Mouse (Mus musculus) stomach, embryonic 16.5 days (tissue): ENCODE data around the gene Krt16. TPM values are rescaled to one million over a fixed set of nuclear protein-coding genes. Genes with fewer than 3 reads are reported as not detected.

Source experiments
- ATAC-seq: fragments of 200-750 bp; cut with Nextera tagmentation; 2 replicates; pipeline ENCODE4 v1.8.0; 2017; ENCODE audit warnings: moderate number of reproducible peaks, moderate TSS enrichment; ENCODE audit not compliant: insufficient read depth, low FRiP score
- H3K27ac ChIP-seq: fragments of 300-500 bp; sonication (generic); 2 replicates; pipeline ENCODE4 v1.5.1; 2014; ENCODE audit warnings: low read length
- H3K27me3 ChIP-seq: fragments of 300-500 bp; sonication (generic); 2 replicates; pipeline ENCODE4 v1.6.1; 2014; ENCODE audit warnings: low read length, control low read depth, mixed read lengths; ENCODE audit not compliant: control insufficient read depth, insufficient read depth
- H3K36me3 ChIP-seq: fragments of 300-500 bp; sonication (generic); 2 replicates; pipeline ENCODE4 v1.6.1; 2014; ENCODE audit warnings: low read length; ENCODE audit not compliant: control insufficient read depth, insufficient read depth
- H3K4me1 ChIP-seq: fragments of 300-500 bp; sonication (generic); 2 replicates; pipeline ENCODE4 v1.6.1; 2014; ENCODE audit warnings: low read length, control low read depth, mixed read lengths; ENCODE audit not compliant: control insufficient read depth, insufficient read depth
- H3K4me2 ChIP-seq: fragments of 300-500 bp; sonication (generic); 2 replicates; pipeline ENCODE4 v1.6.1; 2014; ENCODE audit warnings: low read depth, low read length, mixed read lengths
- H3K4me3 ChIP-seq: fragments of 300-500 bp; sonication (generic); replicated peaks from 2 replicates; pipeline ENCODE4 v1.5.1; 2014; ENCODE audit warnings: mild to moderate bottlenecking, low read length
- H3K9ac ChIP-seq: fragments of 300-500 bp; sonication (generic); 2 replicates; pipeline ENCODE4 v1.6.1; 2014; ENCODE audit warnings: low read length
- H3K9me3 ChIP-seq: fragments of 300-500 bp; sonication (generic); replicated peaks from 2 replicates; pipeline ENCODE4 v1.6.1; 2016; ENCODE audit warnings: low read length, control low read depth; ENCODE audit not compliant: control insufficient read depth
- WGBS: fragments of 180-500 bp; shearing (Covaris S2); extraction: QIAGEN DNeasy Blood & Tissue Kit; methylation state at CpG from one replicate; pipeline ENCODE4 v1.1.7; 2014; 5-methylcytosine and 5-hydroxymethylcytosine counted together
- polyA plus RNA-seq: library from polyadenylated mRNA; unstranded; fragments of >200 nt; fragmentation: Nextera tagmentation; extraction: Ambion mirVana; gene quantifications from 2 replicates; pipeline ENCODE4 v1.2.1, GENCODE M21; 2015

Gene Krt16
- polyA plus RNA-seq, 1 experiment from 2014 or later: 1.6 TPM

DNA sequence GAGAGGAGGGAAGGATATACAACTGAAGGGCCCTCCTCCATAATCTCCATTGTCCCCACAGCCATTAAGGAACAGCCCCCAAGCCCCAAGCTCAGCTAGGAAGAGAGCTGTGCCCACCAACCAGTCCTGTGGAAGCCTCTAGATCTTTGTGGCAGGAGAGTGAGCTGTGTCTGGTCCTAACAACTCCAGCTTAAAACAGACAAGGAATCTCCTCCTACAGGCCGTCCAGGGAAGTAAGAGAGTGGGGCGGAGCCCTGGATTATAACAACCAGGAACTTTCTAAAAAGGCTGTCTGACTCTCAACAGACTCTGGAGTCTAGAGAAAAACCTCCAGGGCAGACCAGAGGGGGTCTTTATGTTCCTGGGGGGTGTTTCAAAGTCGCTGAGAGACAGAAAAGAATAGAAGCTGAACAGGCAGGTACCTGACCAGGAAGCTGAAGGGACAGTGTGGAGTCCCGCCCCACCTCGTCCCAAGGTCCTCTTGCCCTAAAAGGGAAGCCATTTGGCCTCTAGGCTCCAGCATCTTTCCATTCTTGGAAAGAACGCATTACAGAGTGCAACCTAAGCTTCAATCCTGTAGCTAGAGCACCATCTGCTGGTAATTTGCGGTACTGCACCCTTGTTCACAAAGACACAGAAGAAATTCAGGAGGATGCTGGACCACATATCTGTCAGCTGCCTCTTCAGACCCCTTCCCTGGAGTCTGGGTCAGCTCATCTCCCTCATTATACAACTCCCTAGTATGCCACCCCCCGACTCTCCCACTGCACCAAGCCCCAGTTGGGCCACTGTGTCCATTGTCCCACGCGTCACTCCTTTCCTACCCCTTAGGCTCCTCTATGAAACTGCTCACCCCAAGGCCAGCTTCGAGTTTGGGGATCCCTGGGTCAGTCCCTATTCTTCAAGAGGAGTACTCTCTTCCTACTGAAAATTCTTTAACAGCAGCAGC is 33.2 kb upstream of the Krt16 start:
- no peaks in the 10 kb centered on the region for H3K9me3 ChIP-seq
- no peak overlapping the region for H3K4me3 ChIP-seq
- H3K27ac ChIP-seq: no peak overlapping the region
- no peak overlapping the region for H3K9ac ChIP-seq
- 19% methylated on average over 11 of the region's 11 CpGs for WGBS
- H3K4me1 ChIP-seq: no peaks in the 10 kb centered on the region; the same call in 1 of the 2 replicates
- H3K27me3 ChIP-seq: no peaks in the 10 kb centered on the region
- H3K36me3 ChIP-seq: no peaks in the 10 kb centered on the region
- ATAC-seq: no peak
- H3K4me2 ChIP-seq: no peak overlapping the region

DNA sequence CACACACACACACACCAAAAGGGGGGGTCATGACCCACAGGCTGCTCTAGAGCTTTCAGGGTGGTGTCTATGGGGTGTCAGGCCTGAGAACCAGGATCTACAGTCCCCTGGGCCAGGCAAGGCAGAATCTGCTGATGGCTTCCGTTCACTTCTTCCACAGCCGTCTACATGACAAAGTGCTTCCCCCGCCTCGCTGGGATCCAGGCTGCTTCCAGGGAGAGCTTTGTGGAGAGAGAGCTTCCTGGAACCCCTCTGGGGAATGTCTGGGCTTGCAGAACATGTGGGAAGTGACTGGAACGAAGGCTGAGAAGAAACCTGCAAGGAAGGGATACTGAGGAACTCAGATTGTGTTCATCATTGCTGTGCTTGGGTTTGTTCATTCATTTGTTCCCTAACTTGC is 30.1 kb upstream of the Krt16 start:
- H3K9ac ChIP-seq: no peak overlapping the region
- H3K4me3 ChIP-seq: no peak overlapping the region
- no peak overlapping the region for H3K4me2 ChIP-seq
- H3K4me1 ChIP-seq: peaks cover 1% of the 10 kb centered on the region; the same call in 1 of the 2 replicates
- 38% methylated on average over 5 of the region's 5 CpGs for WGBS
- no peak overlapping the region for H3K27ac ChIP-seq
- no peaks in the 10 kb centered on the region for H3K27me3 ChIP-seq
- no peak for ATAC-seq
- no peaks in the 10 kb centered on the region for H3K9me3 ChIP-seq
- no peaks in the 10 kb centered on the region for H3K36me3 ChIP-seq

DNA sequence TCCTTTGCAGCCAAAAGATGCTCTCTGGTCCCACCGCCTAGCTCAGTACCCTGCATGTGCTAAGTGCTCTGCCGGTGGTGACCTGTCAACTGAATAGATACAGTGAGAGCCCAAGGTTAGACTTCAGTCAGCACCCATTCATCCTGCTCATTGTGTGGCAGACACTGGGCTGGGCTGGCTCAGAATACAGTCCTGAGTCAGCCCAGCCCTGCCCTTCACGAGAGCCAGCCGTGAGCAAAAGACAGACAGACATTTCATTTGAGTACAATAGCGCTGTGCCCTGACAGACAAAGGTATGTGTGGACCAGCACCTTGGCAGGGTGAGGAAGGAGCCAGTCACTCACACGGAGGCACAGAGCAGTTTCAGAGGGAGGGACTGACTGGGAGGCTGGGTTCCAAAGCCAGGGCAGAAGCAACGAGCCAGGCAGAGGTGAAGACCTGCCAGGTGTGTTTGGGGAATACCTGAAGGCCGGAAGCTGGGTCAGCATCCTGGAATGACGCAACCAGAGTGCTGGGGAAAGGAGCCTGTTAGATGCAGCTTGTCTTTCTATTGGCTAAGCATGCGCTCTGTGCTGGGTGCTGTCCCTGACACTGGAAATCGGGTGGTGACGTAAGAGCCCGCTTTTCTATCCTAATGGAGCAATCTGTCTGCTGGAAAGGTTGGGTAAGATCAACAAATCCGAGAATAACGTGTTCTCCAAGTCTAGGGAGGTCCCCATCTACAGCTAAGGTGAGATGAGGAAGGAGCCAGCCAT is 29.2 kb upstream of the Krt16 start:
- H3K4me2 ChIP-seq: no peak overlapping the region
- H3K4me1 ChIP-seq: peaks cover 3% of the 10 kb centered on the region; the same call in 1 of the 2 replicates
- 51% methylated on average over 15 of the region's 15 CpGs for WGBS
- H3K36me3 ChIP-seq: no peaks in the 10 kb centered on the region
- no peak for ATAC-seq
- H3K27me3 ChIP-seq: no peaks in the 10 kb centered on the region
- H3K9ac ChIP-seq: no peak overlapping the region
- peak overlapping the region; percentile 4; the same call in 1 of the 2 replicates for H3K27ac ChIP-seq
- H3K4me3 ChIP-seq: no peak overlapping the region
- no peaks in the 10 kb centered on the region for H3K9me3 ChIP-seq

DNA sequence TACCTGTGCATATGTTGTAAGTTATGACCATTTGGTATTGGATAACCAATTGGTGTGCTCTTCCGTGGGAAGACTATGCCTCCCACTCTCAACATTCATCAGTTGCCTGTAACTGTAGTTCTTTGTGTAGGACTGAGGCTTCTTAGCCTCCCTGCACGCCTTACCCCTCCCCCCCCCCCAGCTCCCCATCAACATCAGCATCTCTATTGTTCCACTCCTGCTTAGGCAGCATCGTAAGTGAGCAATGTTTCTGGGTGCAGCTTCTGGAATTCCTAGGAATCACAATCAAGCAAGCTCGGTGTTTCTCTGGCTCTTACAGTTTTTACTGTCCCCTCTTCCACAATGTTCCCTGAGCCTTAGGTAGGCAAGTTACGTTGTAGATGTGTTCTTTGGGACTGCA is 26.8 kb upstream of the Krt16 start:
- Histone ChIP-seq H3K9ac (no peak overlapping the region), H3K4me1 (peaks cover 3% of the 10 kb centered on the region; the same call in 1 of the 2 replicates), H3K4me2 (no peak overlapping the region), H3K4me3 (no peak overlapping the region), H3K9me3 (no peaks in the 10 kb centered on the region), H3K27me3 (no peaks in the 10 kb centered on the region), H3K36me3 (no peaks in the 10 kb centered on the region), H3K27ac (no peak overlapping the region)
- no peak for ATAC-seq
- 48% methylated on average over 5 of the region's 5 CpGs for whole genome bisulfite sequencing

DNA sequence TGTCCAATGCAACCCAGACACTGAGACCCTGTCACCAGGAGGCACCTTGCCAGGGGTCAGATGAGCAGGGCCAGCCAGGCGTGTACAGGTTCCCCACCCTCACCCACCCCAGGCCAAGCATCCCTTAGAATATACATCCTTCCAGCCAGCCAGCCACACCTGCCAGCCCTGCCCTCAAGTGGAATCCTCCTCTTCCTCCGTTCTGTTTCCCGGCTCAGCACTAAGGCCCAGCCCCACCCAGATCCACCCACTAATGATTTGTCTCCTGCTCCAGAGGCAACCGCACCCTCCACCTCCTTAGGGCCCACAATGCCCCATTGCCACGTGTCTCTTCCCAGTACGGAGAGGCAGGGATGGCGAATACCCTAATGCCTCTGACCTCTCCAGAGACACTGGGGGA is 26.0 kb upstream of the Krt16 start:
- H3K4me3 ChIP-seq: no peak overlapping the region
- 52% methylated on average over 7 of the region's 7 CpGs for WGBS
- no peak overlapping the region for H3K9ac ChIP-seq
- H3K9me3 ChIP-seq: no peaks in the 10 kb centered on the region
- no peaks in the 10 kb centered on the region for H3K27me3 ChIP-seq
- H3K36me3 ChIP-seq: no peaks in the 10 kb centered on the region
- ATAC-seq: no peak
- H3K4me2 ChIP-seq: no peak overlapping the region
- no peak overlapping the region for H3K27ac ChIP-seq
- peaks cover 3% of the 10 kb centered on the region; the same call in 1 of the 2 replicates for H3K4me1 ChIP-seq

DNA sequence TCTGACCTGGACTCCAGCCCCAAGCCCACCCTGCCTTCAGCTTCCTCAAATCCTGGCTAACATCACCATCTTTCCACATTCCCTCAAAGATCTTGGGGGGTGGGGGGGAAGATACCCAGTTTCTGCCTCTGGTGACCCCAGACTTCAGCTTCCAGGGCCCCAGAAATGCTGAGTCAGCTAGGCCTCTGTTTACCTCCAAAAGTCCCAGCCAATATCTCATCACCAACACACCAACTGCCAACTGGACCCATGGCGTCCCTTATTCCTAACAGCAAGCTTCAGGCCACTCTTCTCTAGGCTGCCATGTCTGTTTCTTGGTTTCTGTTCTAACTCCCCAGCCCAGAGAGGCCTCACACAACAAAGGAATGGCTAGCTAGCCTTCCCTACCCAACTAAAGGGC is 23.2 kb upstream of the Krt16 start:
- H3K9ac ChIP-seq: no peak overlapping the region
- H3K36me3 ChIP-seq: no peaks in the 10 kb centered on the region
- WGBS: 86% methylated on average over 1 of the region's 1 CpGs

DNA sequence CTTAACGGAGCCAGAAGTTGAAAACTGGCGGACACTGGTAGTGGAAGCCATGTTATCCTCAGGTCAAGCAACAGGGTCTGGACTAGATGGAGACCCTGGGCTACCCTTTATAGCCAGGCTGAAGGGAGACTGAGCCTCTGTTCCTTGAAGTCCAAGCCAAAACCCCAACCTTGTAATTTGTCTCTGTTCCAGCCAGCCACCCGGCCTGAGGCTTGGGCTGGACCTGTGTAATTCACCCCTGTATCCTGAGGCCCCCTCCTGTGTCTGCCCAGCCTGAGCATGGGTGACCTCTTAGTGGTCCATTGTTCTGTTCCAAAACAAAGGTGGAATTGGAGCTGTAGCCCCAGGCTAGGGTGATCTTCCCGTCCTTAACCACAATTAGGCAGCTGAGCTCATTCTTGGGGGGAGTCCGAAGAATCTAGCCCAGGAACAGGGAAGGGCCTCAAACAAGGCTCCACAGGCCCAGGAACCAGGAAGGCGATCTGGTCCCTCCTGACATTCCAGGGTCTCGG is 21.2 kb upstream of the Krt16 start, which contains the start of gene Krt42:
Gene Krt42, minus strand, starts transcription at position 51 of the 512 bp plus-strand sequence.
- ATAC-seq: no peak
- Histone ChIP-seq H3K36me3 (no peaks in the 10 kb centered on the region), H3K4me1 (peaks cover 3% of the 10 kb centered on the region; the same call in 1 of the 2 replicates), H3K4me2 (no peak within 1 kb of the TSS), H3K27ac (no peak within 1 kb of the TSS), H3K9ac (no peak within 1 kb of the TSS), H3K27me3 (no peaks in the 10 kb centered on the region), H3K9me3 (no peaks in the 10 kb centered on the region), H3K4me3 (no peak within 1 kb of the TSS)
- 86% methylated on average over 7 of the region's 7 CpGs for WGBS

More for the DNA sequence above, 23.2 kb upstream of the Krt16 start:
- Histone ChIP-seq H3K27ac (no peak overlapping the region), H3K4me3 (no peak overlapping the region), H3K4me1 (peaks cover 3% of the 10 kb centered on the region; the same call in 1 of the 2 replicates), H3K4me2 (no peak overlapping the region), H3K9me3 (no peaks in the 10 kb centered on the region), H3K27me3 (no peaks in the 10 kb centered on the region)
- no peak for ATAC-seq

DNA sequence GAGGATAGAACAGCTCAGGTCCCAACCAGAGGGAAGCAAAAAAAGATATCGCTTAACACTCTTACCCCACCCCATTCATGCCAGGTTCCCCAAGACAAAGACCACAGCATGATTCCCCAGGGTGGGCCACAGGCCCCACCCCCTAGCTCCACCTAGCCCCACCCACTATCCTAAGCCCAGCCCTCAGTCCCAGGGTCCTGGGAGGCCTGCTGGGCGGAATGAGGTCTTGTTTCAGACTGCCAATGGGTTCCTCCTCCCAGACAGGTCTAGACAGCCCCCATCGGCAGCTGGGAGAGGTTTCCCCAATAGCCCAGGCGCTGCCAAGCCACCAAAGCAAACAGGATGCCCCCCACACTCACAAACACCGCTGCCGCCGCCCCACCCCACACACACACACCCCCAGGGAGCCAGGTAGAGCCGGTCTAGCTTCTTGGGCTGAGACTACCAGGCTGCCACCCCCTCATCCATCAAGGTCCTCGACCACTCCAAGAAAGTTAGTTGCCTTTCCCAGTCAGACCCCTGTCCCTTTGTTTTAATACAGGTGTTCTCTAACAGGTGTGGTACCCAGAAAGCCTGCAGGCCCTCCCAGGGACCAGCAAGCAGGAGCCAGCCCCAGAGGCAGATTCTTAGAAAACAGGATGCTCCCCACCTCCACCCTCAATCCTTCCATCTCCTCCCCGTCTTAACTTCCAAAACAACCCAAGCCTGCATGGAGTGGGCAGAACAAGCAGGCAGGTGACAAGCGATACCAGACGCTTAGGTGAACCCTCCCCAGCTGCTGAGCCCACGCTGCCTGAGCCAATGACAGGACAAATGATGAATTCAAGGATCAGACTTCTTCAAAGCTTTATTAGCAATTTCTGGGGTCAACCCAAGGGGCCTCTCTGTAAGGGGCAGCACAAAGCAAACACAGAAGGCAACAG is 13.6 kb upstream of the Krt16 start:
- no peak overlapping the region for H3K9ac ChIP-seq
- 25% methylated on average over 13 of the region's 13 CpGs for WGBS
- peaks cover 8% of the 10 kb centered on the region; the same call in 1 of the 2 replicates for H3K4me1 ChIP-seq
- no peaks in the 10 kb centered on the region for H3K9me3 ChIP-seq
- no peaks in the 10 kb centered on the region for H3K36me3 ChIP-seq
- no peak overlapping the region for H3K4me2 ChIP-seq
- H3K27ac ChIP-seq: peak overlapping the region; percentile 69
- H3K27me3 ChIP-seq: no peaks in the 10 kb centered on the region
- ATAC-seq: peak; percentile 64
- no peak overlapping the region for H3K4me3 ChIP-seq
